ENCODE assay signal across 8 mouse cellular contexts in the genomic region with DNA sequence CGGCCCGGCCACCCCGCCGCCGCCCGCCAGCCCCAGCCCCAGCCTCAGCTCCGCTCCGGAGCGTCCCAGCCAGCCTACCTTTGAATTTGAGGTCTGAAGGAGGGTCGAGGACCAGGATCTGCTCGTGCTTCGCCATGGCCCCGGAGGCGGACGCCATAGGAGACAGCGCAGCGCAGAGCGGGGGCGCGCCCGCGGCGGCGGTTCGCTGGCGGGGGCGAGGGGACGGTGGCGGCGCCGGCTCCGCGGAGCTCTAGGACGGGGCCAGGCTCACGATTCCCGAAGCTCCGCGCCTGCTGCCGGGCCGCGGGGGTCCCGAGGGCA. TPM values are rescaled to one million over a fixed set of nuclear protein-coding genes. Genes with fewer than 3 reads are reported as not detected.
A peak's percentile ranks its signal among the peaks of the same experiment; 100 is the strongest.
DNase-seq lines count a peak whose midpoint lies in the region; ATAC-seq and TF ChIP-seq lines count a peak whose summit lies in the region.

No protein-coding gene starts in this region.

- H3K27ac ChIP-seq in cerebellum, adult 2 months (ENCODE audit: insufficient read depth, low read length) = peak overlapping the region; percentile 80
- peak overlapping the region; percentile 93 for H3K27ac ChIP-seq in testis, adult 2 months (ENCODE audit: control insufficient read depth, insufficient read depth, low read depth, low read length)
- H3K27ac ChIP-seq in liver, embryonic 12.5 days = peak overlapping the region; percentile 98

- peak overlapping the region; percentile 85 for H3K4me2 ChIP-seq in liver, embryonic 12.5 days

- peak overlapping the region; percentile 85 for H3K4me3 ChIP-seq in cerebellum, adult 2 months (replicated peaks; ENCODE audit: insufficient read depth, low read depth, low read length)
- H3K4me3 ChIP-seq in testis, adult 2 months (ENCODE audit: control insufficient read depth, low read depth, low read length) = peak overlapping the region; percentile 95
- peak overlapping the region; percentile 98 for H3K4me3 ChIP-seq in liver, embryonic 12.5 days

- no peak for TF ChIP-seq CTCF in cerebellum, adult 2 months (IDR thresholded peaks at IDR 0.05; ENCODE audit: borderline replicate concordance, insufficient read depth, low read depth, low read length)
- no peak for TF ChIP-seq CTCF in testis, adult 2 months (IDR thresholded peaks at IDR 0.05; ENCODE audit: control insufficient read depth, insufficient read depth, insufficient replicate concordance, low read depth, low read length)

- TF ChIP-seq POLR2A in cerebellum, adult 2 months (IDR thresholded peaks at IDR 0.05; ENCODE audit: borderline replicate concordance, insufficient read depth, low read length) = no peak
- no peak for TF ChIP-seq POLR2A in testis, adult 2 months (IDR thresholded peaks at IDR 0.05; ENCODE audit: control insufficient read depth, low read depth, low read length)

- H3K9me3 ChIP-seq in liver, embryonic 12.5 days (replicated peaks) = no peaks in the 10 kb centered on the region

- peaks cover 5% of the 10 kb centered on the region for H3K4me1 ChIP-seq in cerebellum, adult 2 months (ENCODE audit: control insufficient read depth, insufficient read depth, low read length)
- peaks cover 8% of the 10 kb centered on the region; the same call in 1 of the 2 replicates for H3K4me1 ChIP-seq in testis, adult 2 months (ENCODE audit: control insufficient read depth, insufficient read depth, low read length)
- H3K4me1 ChIP-seq in liver, embryonic 12.5 days = peaks cover 41% of the 10 kb centered on the region

- H3K27me3 ChIP-seq in cerebellum, adult 2 months (ENCODE audit: control insufficient read depth, insufficient read depth, low read length) = no peaks in the 10 kb centered on the region
- H3K27me3 ChIP-seq in testis, adult 2 months (ENCODE audit: control insufficient read depth, insufficient read depth, low read length) = no peaks in the 10 kb centered on the region
- H3K27me3 ChIP-seq in liver, embryonic 12.5 days (replicated peaks) = no peaks in the 10 kb centered on the region

- peak overlapping the region; percentile 99 for H3K9ac ChIP-seq in liver, embryonic 12.5 days

- no peak for DNase-seq in cerebellum, adult 2 months
- DNase-seq in cerebellum, adult 8-10 months = no peak
- no peak for DNase-seq in testis, postnatal 10 days (ENCODE audit: low spot score)
- no peak for DNase-seq in natural killer cell, adult 2 months (ENCODE audit: low spot score in 2 of 2)
- DNase-seq in c-Kit-positive CD71-positive TER-119-positive erythroid progenitor cells, embryonic 14.5 days (ENCODE audit: low spot score) = no peak

- no peaks in the 10 kb centered on the region; the same call in 1 of the 2 replicates for H3K36me3 ChIP-seq in testis, adult 2 months (ENCODE audit: control insufficient read depth, insufficient read depth, low read length)
- H3K36me3 ChIP-seq in liver, embryonic 12.5 days = peaks cover 10% of the 10 kb centered on the region

- peak; percentile 66 for ATAC-seq in liver, embryonic 12.5 days
- ATAC-seq in monocyte, adult 5-6 weeks (replicated peaks; ENCODE audit: insufficient number of reproducible peaks, low FRiP score, low TSS enrichment, poor library complexity, severe bottlenecking) = no peak

- under 1% methylated on average over 42 of the region's 42 CpGs for WGBS in cerebellum, adult 2 months
- 3% methylated on average over 42 of the region's 42 CpGs for WGBS in liver, embryonic 12.5 days (ENCODE audit: insufficient replicate concordance)

RNA-seq across cellular contexts. Expression of a gene that starts 0.3 kb away (rescaled TPM):
- polyA plus RNA-seq in cerebellum, adult 2 months (2012; rRNA removed) = 82.3 and 89.7 TPM in 2 replicates
- 32.0 and 36.9 TPM in 2 replicates for polyA plus RNA-seq in testis, adult 2 months (2012; rRNA removed)
- polyA plus RNA-seq in liver, embryonic 12.5 days (2016; fragmentation: Nextera tagmentation; extraction: Ambion mirVana) = 106 and 107 TPM in 2 replicates
- 67.6 to 82.9 TPM (median 82.5 TPM) in 3 replicates for total RNA-seq in monocyte, adult 5-6 weeks (2017)

RNA-seq across cellular contexts. Expression of a gene that starts 28.9 kb away (rescaled TPM):
- polyA plus RNA-seq in cerebellum, adult 2 months (2012; rRNA removed) = 0.16 and 0.21 TPM in 2 replicates
- 219 and 252 TPM in 2 replicates for polyA plus RNA-seq in testis, adult 2 months (2012; rRNA removed)
- not detected in 2 replicates for polyA plus RNA-seq in liver, embryonic 12.5 days (2016; fragmentation: Nextera tagmentation; extraction: Ambion mirVana)
- total RNA-seq in monocyte, adult 5-6 weeks (2017) = 0.21 to 0.39 TPM (median 0.38 TPM) in 3 replicates

Comparison
In these comparisons a context has a peak if more than half of its experiments do, and no peak if none do; other contexts are left out.
1. RNA of a gene that starts 28.9 kb away (polyA plus RNA-seq): 219 to 252 TPM in testis, adult 2 months; 0.16 to 0.21 TPM in cerebellum, adult 2 months and not detected in liver, embryonic 12.5 days; every median in the first group is over 100 times any median in the second.
2. Peak in every context shown above with its lines, with median percentiles within 50 percentile points of each other: H3K27ac ChIP-seq and H3K4me3 ChIP-seq.